Mouse (Mus musculus) adrenal gland, adult 8-10 months (tissue): ENCODE data around the gene 5730596B20Rik. TPM values are rescaled to one million over a fixed set of nuclear protein-coding genes. Genes with fewer than 3 reads are reported as not detected.
A peak's percentile ranks its signal among the peaks of the same experiment; 100 is the strongest.

Experiments used
- DNase-seq: peaks from one replicate; pipeline ENCODE4 v3.0.0; 2022
- total RNA-seq, 4 experiments: library from RNA; stranded (reverse); gene quantifications; 2 replicates each; pipeline ENCODE4 v1.2.4; 2022

Gene 5730596B20Rik
- total RNA-seq, 4 experiments from 2014 or later, result 0.17 to 0.77 (median 0.42) TPM

DNA sequence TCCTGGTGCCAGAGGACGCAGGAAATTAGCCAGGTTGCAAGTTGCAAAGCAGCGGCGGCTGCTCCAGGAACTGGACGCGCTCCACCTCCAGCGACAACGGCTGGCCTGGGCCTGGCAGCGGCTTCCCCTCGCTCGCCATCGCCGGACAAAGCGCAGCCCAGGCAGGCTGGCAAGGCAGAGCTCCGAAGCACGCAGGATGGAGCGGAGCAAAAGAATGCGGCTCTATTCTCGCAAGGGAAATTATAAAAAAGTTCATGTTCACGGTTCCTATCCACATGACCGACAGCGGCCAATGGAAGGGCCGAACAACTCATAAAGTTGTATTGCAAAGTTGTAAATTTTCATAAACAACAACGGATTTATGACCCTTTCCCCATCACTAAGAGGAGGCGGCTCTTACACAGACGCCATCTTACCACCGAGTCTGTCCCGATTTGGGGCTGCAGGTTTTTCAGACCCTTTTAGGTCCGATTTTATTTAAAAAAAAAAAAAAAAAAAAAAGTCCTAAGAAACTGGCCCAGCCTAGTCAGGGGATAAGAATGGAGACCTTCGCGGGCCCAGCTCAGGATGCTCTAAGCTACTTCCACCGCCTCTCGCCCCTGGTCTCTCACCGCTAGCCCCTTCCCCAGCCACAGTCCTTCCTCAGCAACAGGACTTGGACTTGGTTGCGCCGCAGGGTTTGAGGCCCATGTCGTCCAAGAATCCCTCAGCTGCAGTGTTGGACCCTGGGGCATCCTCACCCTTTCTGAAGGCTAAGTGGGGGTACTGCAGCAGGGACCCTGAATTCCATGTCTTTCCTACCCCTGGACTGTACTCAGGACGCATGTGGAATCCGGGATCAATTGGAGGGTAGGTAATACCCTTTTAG is 36.1 kb downstream of the 5730596B20Rik start, which contains the start of the genes Hoxa3 and Gm28308:
Hoxa3 (minus strand) TSS at position 218 of the 868 bp plus-strand sequence.
Gm28308 (minus strand) TSS at position 221 of the 868 bp plus-strand sequence.
- no peak for DNase-seq

DNA sequence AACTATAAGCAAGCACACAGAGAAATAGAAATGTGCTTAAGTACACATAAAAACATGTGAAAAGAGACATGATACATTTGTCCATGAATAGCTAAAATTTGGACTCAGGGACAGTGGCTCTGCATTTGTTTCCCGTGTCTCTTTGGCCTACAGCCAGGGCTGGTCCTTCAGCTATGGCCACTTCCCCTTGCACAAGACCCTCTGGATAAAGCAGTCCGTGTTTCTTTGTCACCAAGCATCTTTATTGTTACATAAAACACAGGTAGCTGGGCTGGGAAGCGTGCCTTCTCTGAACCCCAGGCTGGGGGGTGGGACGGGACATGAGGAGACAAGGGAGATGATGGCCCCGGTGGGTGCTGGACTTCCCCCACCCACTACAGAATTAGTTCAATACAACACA is 37.0 kb downstream of the 5730596B20Rik start:
- no peak for DNase-seq

DNA sequence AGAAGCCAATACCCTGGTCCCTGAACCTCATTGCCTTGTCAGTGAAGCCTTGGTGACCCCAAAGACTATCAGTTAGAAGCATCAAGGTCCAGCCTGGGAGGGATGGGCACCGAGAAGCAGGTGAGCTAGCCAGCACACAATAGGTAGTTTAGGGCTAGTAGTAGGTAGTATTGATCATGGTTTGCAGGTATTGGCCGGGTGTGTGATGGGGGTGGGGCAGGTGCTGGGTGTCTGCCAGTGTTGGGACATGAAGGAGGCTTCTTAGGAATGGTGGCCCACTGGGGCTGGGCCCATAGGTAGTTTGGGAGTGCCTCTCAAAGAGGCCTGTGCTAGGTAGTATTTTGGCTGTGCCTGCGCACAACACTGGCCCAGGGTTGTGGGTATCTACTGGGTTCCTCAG is 37.8 kb downstream of the 5730596B20Rik start:
- DNase-seq, result no peak

- no peak for DNase-seq
These were observed 38.7 kb downstream of the 5730596B20Rik start for GRCm38 (mm10) chr6:52215771-52216535.

- DNase-seq, result no peak
These were observed 39.6 kb downstream of the 5730596B20Rik start for GRCm38 (mm10) chr6:52216691-52217458.

DNA sequence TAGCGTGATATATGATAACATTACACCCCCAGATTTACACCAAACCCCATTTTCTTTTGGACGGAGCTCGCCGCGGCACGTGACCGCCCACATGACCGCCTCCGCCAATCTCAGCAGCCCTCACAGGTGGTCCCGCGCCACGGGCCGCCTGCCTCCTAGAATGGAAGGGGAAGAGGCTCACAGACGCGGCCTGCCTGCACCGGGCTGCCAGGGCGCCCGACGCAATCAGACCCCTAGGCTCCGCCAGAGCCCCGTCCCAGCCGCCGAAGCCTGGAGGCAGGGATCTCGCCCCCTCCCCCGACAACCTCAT is 40.1 kb downstream of the 5730596B20Rik start:
- DNase-seq, result peak; percentile 79

DNA sequence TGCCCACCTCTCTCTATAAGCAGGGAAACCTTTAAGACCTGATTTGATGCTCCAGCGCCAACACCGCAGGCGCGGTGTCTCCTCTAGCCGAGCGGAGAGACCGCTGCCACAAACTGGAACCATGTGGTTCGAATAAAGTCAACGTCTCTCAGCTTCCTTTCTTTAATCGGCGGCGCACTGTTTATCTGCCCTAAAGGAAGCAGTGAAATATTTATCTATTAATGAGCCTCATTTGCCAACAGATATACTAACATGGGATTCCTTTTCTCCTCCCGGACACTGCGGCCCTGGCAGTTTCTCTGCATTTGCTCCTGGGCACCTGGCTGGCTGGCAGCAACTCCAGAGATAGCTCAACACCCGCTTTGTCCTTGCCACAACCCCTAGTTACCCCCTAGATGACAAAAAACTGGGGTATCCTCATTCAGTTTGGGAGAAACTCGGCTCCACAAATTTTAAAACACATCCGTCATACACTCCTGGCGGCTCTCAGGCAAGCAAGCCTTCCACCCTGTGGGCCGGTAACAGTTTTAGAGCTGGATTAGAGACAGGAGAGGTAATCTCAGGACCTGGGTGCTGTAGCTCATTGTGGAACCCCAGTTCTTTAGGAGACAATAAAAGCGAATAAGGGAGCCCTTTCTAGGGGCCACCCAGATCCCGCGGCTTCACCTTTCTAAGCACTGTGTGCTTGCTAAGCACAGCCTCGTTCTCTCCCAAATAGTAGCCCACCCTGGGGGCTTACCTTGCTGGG is 40.8 kb downstream of the 5730596B20Rik start:
- no peak for DNase-seq

GRCm38 (mm10) chr6:52218643-52219215 is 41.4 kb downstream of the 5730596B20Rik start:
- DNase-seq, result no peak

DNA sequence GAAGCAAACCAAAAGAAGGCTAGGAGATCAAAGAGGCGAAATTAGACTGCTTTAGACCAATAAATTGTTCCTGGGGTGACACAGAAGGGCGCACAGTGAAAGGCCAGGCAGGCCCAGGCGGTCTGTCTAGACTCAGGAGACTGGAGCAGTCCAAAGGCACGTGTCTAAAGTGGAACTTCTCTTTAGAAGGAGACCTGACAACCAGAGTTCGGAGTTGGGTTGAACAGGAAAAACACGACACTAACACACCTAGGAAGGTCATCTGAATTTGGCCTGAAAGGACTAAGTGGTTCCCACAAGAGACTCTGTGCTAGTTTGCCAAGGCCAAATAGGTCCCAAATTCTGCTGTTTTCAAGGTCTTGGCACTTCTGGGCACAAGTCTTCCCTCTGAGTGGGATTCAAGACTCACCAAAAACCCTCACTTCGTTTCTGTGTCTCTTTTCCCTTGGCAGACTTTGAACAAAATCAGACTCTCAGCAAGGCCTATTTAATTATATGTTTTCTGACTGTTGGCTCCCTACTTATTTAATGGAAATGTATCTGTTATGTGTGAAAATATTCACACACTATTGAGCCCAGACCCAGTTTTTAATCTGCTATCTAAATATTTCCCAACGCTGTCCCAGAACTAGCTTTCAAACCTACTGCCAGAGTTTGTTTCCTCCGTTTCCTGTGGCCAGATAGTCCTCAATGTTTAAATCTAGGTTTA is 42.1 kb downstream of the 5730596B20Rik start:
- no peak for DNase-seq

- no peak for DNase-seq
These were observed 42.9 kb downstream of the 5730596B20Rik start for GRCm38 (mm10) chr6:52220003-52220864.

DNA sequence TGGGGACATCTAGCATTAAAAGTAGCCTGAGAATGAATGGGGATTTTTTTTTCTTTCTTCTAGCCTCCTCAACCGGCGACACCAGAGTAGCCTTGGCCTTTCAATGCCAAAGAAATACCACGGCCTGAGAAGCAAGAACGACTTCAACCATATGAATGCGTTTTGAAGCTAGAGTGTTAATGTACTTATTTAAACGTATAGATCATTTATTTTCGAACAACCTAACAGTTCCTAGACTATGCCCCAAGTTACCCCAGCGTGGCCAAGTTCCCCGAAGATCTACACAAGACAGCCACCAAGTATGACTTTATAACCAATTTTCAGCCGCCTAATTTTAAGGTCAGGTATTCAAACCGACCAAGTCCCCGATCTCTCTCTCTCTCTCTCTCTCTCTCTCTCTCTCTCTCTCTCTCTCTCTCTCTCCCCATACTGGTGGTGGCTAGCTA is 43.6 kb downstream of the 5730596B20Rik start:
- DNase-seq, result no peak

- DNase-seq, result peak; percentile 79
These were observed 44.2 kb downstream of the 5730596B20Rik start, which contains the start of gene Hoxa7 for GRCm38 (mm10) chr6:52221337-52221992. TSS of gene Hoxa7 (minus strand) at chr6:52221854.

DNA sequence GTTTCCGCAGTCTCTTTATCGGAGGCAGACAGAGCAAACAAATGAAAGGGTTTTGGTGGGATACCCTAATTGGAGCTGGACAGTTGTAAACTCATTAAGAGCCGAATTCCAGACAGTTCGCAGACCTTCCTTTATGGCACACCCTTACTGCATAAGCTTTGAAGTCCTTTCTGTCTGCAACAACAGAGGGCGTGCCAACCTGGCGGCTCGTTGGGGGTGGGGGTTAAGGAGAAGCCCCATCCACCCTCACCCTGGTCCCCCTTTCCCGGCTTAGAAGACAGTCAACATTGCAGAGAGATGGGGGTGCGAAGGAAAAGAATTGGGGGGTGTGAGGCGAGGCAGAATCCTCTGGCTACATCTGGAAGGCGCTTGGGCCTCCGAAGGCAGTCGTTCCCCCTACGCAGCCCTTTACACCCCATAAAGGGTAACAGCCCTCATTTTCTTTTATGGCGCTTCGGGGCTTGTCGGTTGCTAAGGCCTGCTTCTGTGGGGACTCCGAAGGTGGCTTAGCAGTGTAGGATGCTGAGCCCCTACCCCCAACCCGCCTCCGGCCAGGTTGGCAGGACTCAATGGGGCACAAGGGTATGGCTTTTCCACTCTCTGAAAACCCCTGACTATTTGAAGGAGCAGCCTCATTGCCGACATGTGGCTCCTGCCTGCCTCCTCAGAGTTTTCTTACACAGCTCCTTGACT is 44.8 kb downstream of the 5730596B20Rik start:
- DNase-seq, result no peak

DNA sequence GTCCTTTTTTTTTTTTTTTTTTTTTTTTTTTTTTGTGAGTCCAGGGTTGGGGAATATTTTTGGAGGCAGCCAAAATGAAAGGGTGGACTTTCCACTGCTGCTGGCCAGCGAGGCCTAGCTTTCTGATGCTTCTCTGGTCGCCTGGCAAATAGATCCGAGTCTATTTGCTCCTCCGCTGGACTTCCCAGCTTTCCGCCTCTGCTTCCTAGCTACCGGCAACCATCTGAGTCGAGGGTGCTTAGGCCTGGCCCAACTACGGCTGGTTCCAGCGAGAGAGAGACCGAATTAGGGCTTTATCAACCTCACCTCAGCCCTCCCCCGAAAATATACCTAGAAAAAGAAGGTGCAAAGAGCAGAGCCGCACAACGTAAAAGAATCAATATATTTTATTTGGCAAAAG is 45.4 kb downstream of the 5730596B20Rik start:
- no peak for DNase-seq

- no peak for DNase-seq
These were observed 46.9 kb downstream of the 5730596B20Rik start for GRCm38 (mm10) chr6:52223939-52224760.

DNA sequence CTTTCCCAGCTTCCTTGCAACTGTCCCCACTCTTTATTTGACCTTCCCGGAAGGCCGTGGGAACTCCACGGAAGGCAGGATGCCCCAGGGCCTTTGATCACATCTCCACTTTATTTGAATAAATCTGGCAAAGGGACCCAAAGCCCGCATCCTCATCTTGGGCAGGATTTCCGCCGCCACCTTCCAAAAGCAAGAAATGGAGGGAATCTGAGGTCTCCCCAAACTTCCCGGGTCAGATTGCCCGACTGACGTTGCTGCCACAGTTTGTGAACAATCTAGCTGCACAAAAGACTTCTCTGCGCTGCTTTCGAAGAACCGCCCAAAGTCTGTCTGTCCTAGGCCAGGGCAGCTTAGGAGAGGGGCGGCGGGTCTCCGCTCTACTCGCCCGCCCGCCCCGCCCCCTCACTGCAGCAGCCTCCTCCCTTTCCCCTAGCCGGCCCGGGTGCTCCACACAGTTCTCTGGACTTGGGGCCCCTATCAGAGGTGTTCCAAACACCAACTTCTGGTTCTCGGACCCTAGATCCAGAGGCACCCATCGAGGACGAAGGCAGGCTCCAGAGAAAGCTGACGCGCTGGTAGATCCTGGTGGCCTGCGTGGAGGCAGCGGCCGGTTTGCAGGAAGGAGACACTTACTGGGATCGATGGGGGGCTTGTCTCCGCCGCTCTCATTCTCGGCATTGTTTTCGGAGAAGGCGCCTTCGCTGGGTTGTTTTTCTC is 47.8 kb downstream of the 5730596B20Rik start:
- DNase-seq, result no peak
